Mouse (Mus musculus) monocyte, adult 2 months (primary cell): ENCODE measurements around the gene Sp4.

Experiments
- DNase-seq, 2 experiments: peaks; one replicate each; pipeline ENCODE4 v3.0.0; 2022; ENCODE audit warnings: low spot score in 2 of 2, low read depth in 1 of 2

Sp4 gene

GRCm38 (mm10) chr12:118276385-118276784 is 24.9 kb downstream of the Sp4 start:
- DNase-seq: no peak

GRCm38 (mm10) chr12:118264905-118265304 is 36.3 kb downstream of the Sp4 start:
- no peak for DNase-seq

DNA sequence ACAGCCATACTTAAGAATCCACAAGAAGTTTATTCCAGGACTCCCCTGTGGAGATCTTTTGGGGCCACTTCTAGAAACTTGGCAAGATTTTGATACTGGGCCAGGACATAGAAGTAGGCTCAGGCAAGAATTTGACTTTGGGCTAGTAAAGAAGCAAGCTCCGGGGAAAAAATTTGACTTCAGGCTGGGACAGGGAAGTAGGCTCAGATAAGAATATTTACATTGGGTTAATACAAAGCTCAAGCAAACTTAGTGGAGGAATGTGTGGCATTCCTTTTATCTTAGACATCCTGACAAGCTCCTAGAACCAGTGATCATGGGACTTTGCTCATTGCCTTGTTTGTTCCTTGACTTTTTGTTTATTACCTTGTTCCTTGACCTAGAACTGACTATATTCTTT is 37.4 kb downstream of the Sp4 start:
- DNase-seq: no peak

DNA sequence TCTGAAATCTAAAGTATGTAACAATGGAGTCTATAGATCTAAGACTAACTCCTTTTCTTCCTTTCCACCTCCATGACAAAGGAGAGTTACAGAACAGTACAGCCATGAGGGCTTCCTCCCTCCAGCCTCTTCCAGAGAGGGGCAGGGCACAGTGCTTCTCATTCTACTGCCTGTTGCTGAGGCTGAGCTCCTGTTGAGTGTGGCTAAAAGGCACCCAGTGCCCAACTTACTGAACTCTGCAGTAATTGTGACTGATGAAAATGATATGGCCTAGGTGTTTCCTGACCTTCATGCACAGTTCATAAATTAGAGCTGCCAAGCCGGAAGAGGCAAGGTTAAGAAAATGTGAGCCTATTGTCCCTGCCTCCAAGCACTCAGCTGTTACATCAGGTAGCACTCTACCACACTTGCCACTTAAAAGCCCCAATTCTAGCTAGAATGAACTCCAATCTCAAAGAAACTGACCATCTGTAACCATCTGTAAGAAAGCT is 45.9 kb downstream of the Sp4 start:
- DNase-seq: no peak

DNA sequence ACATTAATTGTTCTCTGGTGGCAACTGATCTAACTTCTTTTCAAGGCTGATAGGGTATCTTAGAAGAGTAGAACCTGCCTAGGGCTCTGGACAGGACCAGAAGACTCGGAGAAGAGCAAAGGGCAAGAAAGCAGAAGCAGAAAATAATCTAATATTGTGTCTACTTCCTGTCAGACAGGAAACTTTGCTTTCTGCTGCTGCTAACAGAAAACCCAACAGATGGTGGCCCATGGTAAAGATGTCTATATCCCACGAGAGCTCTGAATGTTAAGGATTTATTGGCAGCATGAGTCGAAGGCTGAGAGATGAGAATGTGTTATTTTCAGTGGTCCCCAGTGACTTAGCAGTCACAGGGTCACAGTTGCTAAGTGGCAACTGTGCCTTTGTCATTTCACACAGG is 80.1 kb downstream of the Sp4 start:
- no peak for DNase-seq

DNA sequence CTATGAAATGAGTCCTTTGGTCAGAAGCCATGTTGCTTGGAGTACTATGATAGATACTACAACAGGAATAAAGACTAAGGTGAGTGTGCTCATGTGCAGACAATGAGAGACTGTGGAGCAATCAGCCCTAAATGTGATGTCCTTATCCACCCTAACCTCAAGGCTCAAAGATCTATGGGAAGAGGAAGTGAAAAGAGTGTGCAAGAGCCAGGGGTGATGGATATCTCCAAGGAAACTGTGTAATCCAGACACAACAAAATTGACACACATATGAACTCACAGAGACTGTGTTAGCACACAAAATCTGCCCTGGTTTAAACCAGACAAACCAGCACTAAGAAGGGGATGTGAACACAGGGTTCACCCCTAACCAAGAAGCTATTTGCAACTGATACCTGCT is 81.2 kb downstream of the Sp4 start:
- no peak for DNase-seq

GRCm38 (mm10) chr12:118212163-118212562 is 89.1 kb downstream of the Sp4 start:
- DNase-seq: no peak

GRCm38 (mm10) chr12:118198386-118199093 is 102.7 kb downstream of the Sp4 start, which contains the start of gene Dnah11:
TSS of gene Dnah11 (minus strand) at chr12:118199043.
- DNase-seq: no peak

DNA sequence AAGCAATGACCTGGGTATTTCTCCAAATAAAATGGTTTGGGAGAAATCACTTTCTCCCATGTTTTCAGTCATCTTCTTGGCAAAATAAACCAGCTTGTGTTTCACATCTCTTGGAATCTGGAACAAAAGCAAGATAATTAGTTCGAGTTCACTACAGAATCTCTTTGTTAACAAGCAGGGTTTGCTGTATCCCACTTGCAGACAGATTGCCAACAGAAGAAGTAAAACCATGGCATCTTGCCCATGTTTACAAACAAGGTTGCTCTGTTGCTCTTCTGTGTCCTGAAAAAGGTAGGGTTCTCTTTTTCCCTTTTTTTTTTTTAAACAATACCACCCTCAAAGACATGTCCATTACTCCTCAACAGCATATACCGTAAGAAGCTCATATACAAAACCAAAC is 104.7 kb downstream of the Sp4 start:
- no peak for DNase-seq

- no peak for DNase-seq
These were observed 111.7 kb downstream of the Sp4 start for GRCm38 (mm10) chr12:118189535-118189934.

GRCm38 (mm10) chr12:118187663-118188062 is 113.6 kb downstream of the Sp4 start:
- no peak for DNase-seq

- DNase-seq: no peak
These were observed 114.3 kb downstream of the Sp4 start for GRCm38 (mm10) chr12:118186881-118187489.

DNA sequence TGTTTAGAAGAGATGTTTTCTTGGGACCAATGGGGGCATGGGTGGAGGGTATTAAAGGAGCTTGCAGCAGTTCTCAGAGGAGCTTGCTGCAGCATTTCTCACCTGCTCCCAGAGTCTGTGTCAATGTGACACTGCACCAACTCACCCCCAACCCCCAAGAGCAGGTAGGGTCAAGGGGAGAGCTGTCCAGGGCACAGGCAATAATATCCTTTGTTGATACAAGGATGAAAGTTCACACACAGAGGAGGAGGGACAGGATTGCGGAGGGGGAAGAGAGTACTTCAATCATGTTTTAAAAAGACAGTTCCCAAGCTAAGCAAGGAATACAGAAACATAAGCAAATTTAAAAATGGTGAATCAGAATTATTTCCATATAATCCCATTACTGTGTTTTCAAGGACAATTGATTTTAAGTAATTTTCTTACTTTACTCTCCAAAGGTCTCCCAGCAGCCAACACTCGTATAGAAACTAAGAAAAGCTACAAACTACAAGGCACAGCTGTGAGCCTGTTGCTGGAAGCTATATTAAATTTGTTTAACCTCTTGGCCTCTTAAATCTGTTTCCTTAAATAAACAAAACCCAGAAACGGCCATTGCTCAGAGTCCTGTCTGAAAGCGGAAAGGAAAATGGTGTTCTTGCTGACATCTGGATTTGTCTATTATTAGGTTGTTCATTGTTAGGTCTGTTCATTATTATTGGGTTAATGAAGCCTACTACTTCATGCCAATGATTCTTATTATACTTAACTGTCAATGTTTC is 114.9 kb downstream of the Sp4 start:
- no peak for DNase-seq
